Mouse (Mus musculus) c-Kit-positive CD71-positive TER-119-positive erythroid progenitor cells, embryonic 14.5 days (primary cell): Measurements from ENCODE around the gene Gm17571.

Experiments used
- DNase-seq: peaks from one replicate; pipeline ENCODE4 v3.0.0-alpha.2; 2013; ENCODE audit warnings: low spot score

The Gm17571 gene

GRCm38 (mm10) chr9:13446703-13447285 is at the start of gene Gm17571:
Gene Gm17571 (minus strand): TSS chr9:13446753.
- no peak for DNase-seq

DNA sequence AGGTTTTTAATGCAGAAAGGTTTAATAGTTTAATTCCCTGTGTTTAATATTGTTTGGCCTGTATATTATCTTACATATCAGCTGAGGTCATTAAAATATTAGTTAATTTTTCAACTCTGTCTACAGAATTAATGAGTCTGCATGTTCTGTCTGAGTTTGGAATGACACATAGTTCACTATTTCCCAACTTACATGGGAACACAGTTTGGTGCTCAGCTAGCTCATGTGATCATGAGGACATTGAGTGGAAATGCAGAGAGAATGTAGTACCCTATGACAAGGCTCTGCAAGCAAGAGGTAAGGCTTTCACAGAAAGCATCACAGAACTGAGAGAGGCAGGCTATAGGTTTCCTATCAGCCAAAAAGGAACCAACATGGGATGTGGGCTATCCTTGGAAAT is 49.0 kb upstream of the Gm17571 start:
- no peak for DNase-seq

DNA sequence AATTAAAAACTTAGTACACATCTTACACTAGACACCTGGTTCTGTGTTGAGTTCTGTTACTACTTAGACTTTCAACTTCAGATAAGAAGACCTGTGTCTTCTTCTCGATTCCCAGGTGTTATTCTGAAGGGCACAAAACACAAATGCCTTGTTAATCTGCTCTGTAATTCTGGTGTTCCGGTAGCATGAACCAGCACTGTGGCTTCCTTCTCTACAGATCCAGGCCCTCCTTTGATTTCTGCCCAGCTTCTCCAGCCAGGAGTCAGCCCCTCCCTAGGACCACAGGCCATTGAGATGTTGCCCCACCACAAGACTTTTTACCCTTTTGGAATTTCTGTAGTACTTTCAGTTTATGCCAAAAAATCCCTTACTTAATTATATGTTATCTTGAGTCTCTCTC is 47.2 kb upstream of the Gm17571 start:
- no peak for DNase-seq

DNA sequence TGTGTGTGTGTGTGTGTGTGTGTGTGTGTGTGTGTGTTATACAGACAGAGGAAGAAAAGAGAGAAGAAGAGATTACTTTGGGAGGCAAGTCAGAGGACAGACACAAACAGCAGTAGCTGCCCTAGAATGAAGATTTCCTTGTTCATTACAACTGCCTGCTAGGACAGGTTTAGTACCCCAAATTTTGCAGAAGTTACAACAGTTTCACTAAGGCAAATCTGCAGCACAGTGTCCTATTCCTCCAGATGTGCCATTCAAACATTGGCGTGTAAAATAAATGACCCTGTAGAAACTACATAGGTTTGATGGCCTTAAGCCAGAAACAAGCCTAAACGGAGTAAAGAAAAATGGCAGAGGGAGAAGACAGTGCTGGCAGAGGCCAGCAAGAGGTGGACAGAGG is 46.3 kb upstream of the Gm17571 start:
- no peak for DNase-seq

DNA sequence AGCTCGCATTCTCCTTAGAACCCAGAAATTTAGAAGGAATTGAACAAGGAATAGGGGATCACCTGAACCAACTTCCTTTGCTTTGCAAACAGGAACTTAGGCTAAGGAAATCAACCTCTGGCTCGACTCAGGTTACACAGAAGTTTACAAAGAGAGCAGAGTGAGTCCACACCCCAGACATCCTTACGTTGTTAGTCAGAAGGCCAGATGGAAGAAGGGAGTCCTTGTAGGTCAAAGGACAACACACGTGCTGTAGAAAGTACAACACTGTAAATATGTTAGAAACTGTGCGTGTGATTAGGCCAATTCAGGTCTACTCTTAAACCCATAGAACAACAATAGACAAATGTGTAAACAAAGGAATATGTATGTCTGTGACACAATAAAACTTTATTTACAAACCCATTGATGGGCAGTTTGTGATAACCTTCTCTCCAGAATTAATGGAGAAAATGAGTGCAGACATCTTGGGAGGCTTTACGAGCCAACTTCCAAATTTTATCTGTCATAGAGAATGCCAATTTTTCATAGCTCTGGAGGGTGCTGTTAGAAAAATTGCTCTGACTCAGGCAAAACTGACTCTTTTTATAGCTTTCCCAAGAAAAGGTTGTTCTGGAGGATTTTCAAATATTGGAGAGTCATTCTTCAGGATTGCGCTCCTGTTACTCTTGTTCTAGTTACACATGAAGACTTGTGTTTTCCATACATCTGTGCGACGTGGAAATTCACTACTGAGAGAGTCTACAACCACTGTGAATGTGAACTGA is 45.5 kb upstream of the Gm17571 start:
- DNase-seq: no peak

DNA sequence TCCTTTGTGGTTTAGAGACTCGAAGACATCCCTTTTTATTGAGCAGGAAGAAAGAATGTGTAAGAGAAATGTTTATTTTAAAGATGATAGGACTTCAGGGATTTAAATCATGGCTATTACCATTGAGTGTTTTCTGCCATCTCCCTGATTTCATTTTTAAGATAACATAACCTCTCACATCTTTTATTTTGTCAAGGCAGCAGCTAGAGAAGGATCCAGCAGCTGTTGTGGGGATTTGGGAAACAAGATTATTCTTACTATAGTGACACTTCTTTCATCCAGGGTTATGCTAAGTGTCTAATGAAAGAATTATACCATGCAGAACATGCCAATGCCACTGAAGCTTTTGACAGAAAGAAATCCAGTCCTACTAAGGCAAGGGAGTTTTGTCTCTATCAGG is 44.6 kb upstream of the Gm17571 start:
- DNase-seq: no peak

GRCm38 (mm10) chr9:13485914-13486313 is 39.4 kb upstream of the Gm17571 start:
- DNase-seq: no peak

- no peak for DNase-seq
Measured at GRCm38 (mm10) chr9:13484267-13485240, 38.0 kb upstream of the Gm17571 start.

- no peak for DNase-seq
Measured at GRCm38 (mm10) chr9:13483199-13484068, 36.9 kb upstream of the Gm17571 start.

GRCm38 (mm10) chr9:13479275-13479674 is 32.7 kb upstream of the Gm17571 start:
- DNase-seq: no peak

DNA sequence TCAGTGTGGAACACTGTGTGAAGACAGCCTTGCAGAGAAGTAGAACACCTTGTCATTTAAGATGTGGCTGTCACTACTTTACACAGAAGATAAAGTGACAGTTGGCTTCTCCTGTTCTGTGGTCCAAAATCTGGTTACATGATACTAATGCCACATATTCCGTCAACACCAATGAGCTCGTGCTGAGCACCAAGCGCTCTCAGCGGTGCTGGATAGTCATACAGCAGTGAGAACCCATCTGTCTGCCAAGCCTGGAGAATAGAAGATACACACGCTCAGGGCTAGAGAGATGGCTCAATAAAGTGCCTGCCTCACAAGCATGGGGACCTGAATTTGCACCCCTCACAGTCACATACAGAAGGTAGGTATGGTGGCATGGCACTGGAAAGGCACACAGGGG is 28.4 kb upstream of the Gm17571 start:
- DNase-seq: no peak

DNA sequence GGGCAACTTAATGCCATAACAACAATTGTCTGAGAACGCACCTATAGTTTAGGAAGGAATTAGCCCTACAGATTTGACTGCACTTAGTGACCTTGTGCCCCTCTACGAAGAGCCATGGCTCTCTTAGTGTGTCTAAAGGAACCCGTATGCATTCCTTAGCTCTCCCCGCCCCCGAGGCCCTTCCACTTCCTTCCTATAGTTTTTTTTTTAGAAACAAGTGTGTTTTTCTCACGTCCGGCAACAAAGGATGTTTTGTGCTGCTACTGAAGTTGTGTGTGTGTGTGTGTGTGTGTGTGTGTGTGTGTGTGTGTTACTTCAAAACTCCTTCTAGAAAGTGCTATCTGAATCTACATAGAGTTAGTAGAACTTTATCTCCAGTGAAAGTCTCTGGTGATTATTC is 23.5 kb upstream of the Gm17571 start:
- no peak for DNase-seq

DNA sequence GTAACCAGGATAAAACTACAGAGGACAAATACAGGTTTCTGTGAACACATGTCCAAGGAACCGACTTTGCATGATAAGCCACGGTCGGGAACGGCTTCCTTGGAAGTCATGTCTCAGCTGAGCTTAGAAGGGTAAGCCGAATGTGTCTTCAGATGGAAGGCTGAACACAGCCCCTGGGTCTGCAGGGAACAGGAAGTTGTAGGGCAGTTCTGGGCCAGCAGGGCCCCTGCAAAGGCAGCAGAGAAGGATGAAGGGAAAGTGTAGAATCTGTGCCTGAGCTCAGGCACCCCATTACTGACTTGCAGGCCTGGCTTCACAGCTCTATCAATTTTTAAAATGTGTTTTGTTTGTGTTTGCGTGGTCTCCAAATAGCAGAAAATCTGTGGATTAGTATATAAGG is 22.2 kb upstream of the Gm17571 start:
- DNase-seq: no peak

DNA sequence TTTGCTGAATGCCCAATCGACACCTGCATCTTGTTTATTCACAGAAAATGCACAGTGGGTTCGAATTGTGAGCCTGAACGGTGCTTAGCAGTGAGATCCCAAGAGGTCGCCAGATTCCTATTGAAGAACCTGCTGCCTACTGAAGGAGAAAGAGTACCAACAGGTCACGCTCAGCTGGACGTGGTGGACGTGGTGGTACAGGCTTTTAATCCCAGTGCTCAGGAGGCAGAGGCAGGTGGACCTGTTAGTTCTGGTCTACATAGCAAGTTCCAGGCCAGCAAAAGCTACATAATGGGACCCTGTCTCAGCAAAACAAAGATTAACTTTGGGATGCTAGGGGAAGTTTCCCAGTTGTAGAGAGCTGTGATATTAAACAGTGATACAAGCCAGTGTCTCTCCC is 21.2 kb upstream of the Gm17571 start:
- no peak for DNase-seq

GRCm38 (mm10) chr9:13466816-13467215 is 20.3 kb upstream of the Gm17571 start:
- DNase-seq: no peak

DNA sequence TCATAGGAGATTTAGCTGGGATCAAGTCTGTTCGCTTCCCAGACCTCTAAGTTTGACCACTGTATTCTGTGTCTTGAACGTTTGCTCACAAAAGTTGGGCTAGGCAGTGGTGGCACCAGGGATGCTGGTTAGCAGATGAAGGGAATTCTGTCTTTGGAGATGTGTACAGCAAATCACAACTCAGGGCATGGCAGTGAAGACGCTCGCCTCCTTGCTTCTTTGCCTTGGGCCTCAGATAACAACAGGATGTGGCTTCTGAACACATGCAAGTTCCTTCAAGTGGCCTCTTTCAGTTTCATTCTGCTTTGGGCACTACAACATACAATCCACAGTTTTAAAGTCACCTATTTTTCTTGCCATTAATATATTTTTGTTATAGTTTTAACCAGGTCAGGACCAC is 19.8 kb upstream of the Gm17571 start:
- no peak for DNase-seq

DNA sequence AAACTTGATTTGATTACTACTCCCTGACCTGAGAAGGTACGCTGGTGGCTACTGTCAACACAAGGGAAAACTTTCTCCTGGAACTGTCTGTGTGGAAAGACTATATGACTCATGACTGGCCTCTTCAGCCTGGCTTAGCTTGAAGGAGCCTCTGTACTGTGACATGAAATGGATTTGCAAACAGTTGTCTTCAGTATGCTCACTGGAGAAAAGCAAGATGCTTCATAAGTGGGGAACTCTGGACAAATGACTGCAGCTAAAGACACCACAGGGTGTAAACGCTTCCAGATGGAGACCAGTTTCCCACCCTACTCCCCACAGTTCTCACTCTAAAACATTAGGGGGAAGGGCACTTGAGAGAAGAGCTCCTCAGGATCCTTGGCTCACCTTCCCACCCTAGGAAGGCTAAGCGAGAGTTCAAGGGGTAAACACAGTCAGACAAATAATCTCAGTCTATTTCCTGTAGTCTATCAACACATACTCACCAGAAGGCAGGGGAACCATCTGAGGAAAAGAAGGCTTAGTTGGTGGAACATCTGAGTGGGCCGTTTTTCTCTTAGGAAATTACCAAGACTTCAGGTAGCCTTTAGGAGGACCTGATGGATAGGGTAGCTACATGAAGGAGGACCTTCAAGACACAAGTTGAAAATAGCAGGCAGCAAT is 18.9 kb upstream of the Gm17571 start:
- no peak for DNase-seq

GRCm38 (mm10) chr9:13460926-13461325 is 14.4 kb upstream of the Gm17571 start:
- DNase-seq: no peak

DNA sequence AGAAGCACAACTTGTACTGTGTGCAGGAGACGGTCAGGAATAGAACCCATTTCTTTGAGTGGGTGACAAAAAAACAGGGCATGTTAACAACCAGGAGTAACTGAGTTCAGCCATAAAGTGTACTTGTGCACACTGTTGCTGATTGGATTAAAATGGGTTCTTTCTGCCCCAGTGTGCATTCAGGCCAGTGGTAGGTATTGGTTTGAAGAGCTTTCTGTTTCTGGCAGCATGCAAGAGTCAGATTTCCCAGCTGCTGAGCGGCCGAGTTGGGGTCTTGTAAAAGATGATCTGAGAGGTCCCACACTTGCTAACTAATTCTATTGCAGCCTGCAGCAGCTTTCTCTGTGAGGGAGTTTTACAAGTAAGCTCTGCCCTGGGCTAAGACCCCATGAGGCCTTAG is 13.5 kb upstream of the Gm17571 start:
- no peak for DNase-seq

DNA sequence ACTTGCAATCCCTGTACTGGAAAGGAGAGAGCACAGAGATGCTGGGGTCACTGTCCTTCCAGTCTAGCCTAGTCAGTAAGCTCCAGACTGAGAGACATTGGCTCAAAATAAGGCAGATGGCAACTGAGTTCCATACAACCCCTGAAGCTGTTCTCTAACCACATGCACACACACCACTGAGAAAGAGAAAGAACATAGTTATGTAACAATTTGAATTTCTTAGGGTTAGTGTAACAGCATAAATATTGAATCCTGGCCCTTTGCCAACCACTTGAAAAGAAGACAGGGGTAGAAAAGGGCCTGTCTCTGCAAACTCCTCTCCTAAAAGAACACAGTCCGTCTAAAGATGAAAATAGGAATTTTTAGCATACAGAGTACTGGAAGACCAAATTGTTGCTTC is 12.8 kb upstream of the Gm17571 start:
- no peak for DNase-seq

DNA sequence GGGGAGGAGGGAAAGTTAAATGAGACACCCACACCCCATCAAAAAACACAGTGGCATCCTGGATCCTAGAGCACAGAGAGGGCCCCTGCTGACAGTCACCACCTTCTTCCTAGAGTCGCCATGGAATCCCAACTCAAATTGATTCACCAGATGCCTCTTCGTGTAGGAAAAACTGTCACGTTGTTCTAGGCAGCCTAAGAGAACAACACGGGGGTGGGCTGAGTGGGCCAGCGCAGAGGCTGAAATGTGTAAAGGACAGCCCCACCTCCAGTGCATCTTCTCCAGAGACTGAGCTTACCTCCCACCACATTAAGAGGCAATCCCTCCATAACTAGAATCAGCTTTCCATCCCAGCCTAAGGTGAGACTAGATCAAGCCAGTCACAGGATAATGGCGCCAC is 11.2 kb upstream of the Gm17571 start:
- no peak for DNase-seq
